Mouse (Mus musculus): Measurements from ENCODE around the gene Pck1.

GRCm38 (mm10) chr2:173151352-173151751 lies 1.5 kb upstream of the Pck1 start:
- no peak for TF ChIP-seq POLR2A (IDR thresholded peaks at IDR 0.05; ENCODE audit: insufficient read depth, low read depth, low read length)
- no peak for TF ChIP-seq CTCF (IDR thresholded peaks at IDR 0.05)

Data from heart, adult 2 months (tissue).